Mouse (Mus musculus): Measurements from ENCODE around the gene Rbpms2.

The Rbpms2 gene

DNA sequence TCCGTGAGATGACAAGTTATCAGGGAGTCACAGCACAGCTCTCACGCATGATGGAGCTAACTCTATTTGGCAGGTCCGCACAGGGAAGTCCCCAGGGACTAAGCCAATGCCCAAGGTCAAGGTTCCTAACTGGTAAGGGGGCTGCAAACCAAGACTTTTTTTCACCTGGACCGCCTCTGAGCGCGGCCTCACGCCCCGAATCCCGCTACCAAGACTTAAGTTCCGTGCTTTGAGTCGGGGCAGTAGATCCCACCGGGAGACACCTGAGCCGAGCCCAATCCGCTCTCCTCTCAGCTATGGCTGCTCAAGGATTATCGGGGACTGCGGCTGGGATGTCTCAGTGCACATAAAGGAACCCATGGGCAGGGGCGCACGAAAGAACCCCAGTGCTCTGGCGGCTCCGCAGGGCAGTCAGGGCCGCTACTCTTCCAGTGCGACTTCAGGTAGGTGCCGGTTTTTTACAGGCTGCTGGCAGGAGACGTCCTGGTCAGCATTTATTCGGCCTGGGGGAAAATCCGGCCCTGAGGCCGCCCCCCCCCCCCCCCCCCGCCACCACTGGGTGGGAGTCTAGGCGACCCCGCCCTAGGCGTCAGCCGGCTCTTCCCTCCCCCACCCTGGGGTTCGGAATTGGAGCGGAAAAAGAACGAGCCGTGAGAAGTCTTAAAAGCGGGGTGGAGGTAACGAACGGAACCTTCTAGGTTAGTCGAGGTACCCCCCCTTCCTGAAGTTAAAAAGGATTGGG, at the start of gene Rbpms2:
Gene Rbpms2, plus strand, starts transcription at position 624 of the 742 bp plus-strand sequence.
- no peak for DNase-seq (ENCODE audit: low read depth, low spot score)

GRCm38 (mm10) chr9:65579781-65580371, 49.6 kb upstream of the Rbpms2 start, which contains the start of gene Plekho2:
Plekho2 (minus strand) TSS chr9:65580040.
- DNase-seq (ENCODE audit: low read depth, low spot score): peak; percentile 96

- peak; percentile 97 for DNase-seq (ENCODE audit: low read depth, low spot score)
These were observed 48.8 kb upstream of the Rbpms2 start for GRCm38 (mm10) chr9:65580401-65581256.

DNA sequence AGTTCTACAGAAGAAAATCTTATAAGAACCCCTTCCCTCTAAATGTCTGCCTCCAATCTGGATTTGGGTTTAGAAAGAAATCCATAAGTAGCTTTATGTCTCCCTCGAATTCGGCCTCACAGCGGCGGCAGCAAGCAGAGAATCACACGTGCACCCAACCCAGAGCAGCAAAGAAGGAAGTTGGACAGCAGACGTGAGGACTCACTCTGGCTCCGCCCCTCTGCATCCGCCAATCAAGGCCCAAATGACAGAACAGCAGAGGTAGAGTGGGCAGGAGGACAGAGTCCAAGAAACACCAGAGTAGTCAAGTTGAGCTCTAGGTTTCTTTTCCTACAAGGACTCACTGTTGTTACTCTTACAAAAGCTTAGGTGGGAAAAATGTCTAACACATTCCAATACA, 46.4 kb upstream of the Rbpms2 start:
- no peak for DNase-seq (ENCODE audit: low read depth, low spot score)

GRCm38 (mm10) chr9:65586406-65587269, 42.8 kb upstream of the Rbpms2 start, which contains the start of gene Pif1:
Pif1 (plus strand) TSS chr9:65587160.
- DNase-seq (ENCODE audit: low read depth, low spot score): peak; percentile 92

DNA sequence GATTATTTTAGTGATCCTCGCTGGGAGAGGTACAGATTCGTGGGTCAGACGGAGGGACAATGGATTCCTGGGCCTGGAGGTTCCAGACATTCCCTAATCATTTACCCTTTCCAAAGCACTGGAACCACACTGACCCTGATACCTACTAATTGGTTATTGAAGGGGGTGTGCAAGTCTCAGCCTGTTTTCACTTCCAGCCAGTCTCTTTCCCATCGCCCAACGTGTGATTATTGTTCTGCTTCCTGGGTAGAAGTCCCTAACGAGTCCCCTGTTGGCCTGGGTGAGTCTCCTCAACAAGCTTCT, 42.2 kb upstream of the Rbpms2 start:
- DNase-seq (ENCODE audit: low read depth, low spot score): no peak

DNA sequence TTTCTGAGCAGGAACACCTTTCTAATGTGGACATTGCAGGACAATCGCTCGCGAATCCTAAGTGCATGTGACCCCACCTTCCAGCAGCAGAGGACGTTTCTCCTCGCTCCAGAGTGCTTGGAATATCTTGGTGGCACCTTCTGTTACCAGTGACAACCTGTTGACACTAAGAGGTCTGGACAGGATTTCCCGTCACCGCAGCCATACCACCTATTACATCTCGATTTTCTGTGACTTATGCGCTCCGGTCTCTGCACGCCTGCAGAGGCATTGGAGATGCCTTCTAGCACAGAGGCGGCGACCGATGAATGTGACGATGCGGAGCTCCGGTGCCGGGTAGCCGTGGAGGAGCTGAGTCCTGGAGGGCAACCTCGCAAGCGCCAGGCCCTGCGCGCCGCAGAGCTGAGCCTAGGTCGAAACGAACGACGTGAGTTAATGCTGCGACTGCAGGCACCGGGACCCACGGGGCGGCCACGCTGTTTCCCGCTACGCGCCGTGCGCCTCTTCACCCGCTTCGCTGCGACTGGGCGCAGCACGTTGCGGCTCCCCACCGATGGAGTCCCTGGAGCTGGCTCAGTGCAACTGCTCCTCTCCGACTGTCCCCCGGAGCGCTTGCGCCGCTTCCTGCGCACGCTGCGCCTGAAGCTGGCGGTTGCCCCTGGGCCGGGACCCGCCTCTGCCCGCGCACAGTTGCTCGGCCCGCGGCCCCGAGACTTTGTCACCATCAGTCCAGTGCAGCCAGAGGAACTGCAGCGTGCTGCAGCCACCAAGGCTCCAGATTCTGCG, 41.7 kb upstream of the Rbpms2 start:
- no peak for DNase-seq (ENCODE audit: low read depth, low spot score)

DNA sequence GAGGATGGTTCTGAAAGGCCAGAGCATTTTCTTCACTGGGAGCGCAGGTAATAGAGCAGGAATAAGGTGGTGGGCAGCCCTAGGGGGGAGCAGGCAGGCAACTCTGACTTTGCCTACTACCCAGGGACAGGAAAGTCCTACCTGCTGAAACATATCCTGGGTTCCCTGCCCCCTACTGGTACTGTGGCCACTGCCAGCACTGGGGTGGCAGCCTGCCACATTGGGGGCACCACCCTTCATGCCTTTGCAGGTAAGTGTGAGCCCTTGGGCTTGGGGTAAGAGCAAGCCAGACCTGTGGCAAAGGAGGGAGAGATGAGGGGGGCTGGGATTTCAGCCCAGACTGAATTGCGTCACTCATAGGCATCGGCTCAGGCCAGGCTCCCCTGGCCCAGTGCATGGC, 40.4 kb upstream of the Rbpms2 start:
- no peak for DNase-seq (ENCODE audit: low read depth, low spot score)

DNA sequence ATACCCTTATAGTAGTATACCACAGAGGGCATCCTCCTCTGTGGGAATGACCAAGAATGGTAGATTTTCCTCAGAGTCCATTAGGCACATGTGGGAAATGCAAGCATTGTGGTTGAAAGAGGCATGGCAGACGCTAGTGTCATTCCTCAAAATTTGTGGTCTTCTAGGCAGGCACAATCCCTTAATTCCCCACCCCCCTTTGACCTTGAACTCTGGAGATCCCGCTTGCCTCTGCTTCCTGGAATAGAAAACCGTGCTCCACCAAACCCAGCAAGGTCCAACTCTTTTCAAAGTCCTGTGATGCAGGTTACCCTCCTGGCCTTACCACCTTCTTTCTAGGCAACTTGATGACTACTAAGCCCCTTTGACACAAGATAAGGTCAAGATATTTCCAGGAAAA, 36.7 kb upstream of the Rbpms2 start:
- no peak for DNase-seq (ENCODE audit: low read depth, low spot score)

- no peak for DNase-seq (ENCODE audit: low read depth, low spot score)
These were observed 35.9 kb upstream of the Rbpms2 start for GRCm38 (mm10) chr9:65593596-65593995.

- peak; percentile 79 for DNase-seq (ENCODE audit: low read depth, low spot score)
These were observed 30.6 kb upstream of the Rbpms2 start for GRCm38 (mm10) chr9:65598765-65599249.

- DNase-seq (ENCODE audit: low read depth, low spot score): peak; percentile 23
These were observed 28.5 kb upstream of the Rbpms2 start for GRCm38 (mm10) chr9:65600951-65601350.

DNA sequence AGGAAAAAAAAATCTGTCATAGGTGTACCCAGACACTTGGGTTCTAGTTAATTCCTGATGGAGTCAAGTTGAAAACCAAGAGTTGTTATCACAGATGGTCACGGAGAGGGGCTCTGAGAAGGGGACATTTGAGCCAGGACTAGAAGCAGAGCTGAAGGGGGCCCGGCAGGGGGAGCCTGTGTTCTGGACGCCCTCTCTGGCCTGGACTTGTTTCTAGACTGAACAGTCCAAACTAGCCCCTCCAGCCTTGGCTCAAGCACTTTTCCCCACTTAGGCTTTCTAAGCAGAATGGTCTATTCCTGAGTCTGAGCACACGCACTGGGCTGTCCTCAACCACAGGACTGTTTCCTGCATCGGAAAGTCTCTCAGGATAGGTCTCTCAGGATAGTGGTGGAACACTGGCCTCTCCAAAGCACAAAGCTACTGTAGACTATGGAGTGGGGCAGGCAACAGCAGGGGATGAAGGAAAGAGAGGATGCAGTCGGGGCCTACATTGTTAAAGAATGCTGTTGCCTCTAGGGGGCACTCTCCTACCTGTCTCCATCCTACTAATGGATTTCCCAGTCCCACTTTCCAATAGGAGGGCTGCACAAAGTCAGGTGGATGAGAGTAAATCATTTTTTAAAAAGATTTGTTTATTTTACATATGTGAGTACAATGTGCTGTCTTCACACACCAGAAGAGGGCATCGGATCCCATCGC, 25.9 kb upstream of the Rbpms2 start:
- peak; percentile 43 for DNase-seq (ENCODE audit: low read depth, low spot score)

DNA sequence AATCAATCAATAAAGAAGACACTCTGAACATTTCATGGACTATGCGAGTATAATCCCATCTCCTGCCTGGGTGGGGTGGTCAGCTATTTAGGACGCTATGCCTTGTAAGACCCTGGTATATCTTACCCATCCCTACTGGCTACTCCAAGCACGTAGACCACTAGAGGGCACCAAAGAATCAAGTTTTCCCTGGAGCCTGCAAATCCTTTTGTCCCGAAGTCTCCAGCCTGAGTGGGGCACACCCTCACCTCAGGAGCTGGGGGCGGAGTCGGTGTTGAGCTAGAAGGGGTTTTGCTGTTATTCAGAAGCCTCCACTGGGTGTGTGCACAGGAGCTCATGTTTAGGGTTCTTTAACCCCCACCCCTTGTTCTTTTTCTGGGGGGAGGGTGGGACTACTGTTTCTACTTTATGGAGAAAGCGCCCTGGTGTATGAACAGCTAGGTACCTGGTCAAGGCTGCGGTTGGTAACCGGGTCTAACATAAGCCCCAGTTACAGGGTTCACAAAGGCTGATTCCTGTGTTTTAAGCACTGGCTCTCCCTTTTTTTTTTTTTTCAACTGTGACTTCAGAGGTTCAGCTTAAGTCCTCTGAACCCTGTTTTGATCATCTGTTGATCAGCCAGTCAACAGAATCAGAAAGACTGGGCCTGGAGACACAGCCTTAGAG, 23.8 kb upstream of the Rbpms2 start:
- peak; percentile 94 for DNase-seq (ENCODE audit: low read depth, low spot score)

- peak; percentile 22 for DNase-seq (ENCODE audit: low read depth, low spot score)
These were observed 22.9 kb upstream of the Rbpms2 start for GRCm38 (mm10) chr9:65606321-65607109.

GRCm38 (mm10) chr9:65607120-65607519, 22.3 kb upstream of the Rbpms2 start:
- no peak for DNase-seq (ENCODE audit: low read depth, low spot score)

GRCm38 (mm10) chr9:65611969-65612486, 17.4 kb upstream of the Rbpms2 start:
- DNase-seq (ENCODE audit: low read depth, low spot score): no peak

DNA sequence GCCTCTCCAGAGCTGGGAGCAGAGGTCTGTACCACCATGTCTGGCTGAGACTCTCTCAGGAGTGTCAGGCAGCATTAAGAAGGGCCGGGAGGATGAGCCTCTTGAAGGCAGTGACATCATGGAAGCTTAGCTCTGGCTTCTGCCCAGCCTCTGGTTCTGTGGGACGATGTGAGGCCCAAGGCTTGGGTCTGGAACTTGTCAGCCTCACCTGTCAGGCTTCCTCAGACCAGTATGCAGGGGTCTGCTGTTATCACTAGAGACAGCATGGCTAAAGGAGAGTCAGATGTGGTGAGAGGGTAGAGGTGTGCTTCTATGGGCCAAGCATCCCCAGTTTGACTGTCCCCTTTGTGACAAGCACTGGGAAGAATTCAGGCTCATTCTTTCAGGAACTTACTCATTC, 16.4 kb upstream of the Rbpms2 start:
- no peak for DNase-seq (ENCODE audit: low read depth, low spot score)
